Comparison of ENCODE assay signal across 9 mouse cellular contexts in genomic region chr3:138740843-138741540, GRCm38 (mm10). TPM values are rescaled to one million over a fixed set of nuclear protein-coding genes. Genes with fewer than 3 reads are reported as not detected.
A peak's percentile ranks its signal among the peaks of the same experiment; 100 is the strongest.
DNase-seq lines count a peak whose midpoint lies in the region; ATAC-seq and TF ChIP-seq lines count a peak whose summit lies in the region.
"Had no signal": no experiment of that assay in that cellular context is flagged by ENCODE, and none has a peak within 500 bp of the region (broad histone marks: within the 10 kb centered on the region; RNA-seq: fewer than 3 reads in every experiment).

No protein-coding gene starts in this region.

- no peaks in the 10 kb centered on the region for H3K9me3 ChIP-seq in forebrain, postnatal 0 days (ENCODE audit: low read length)
- H3K9me3 ChIP-seq in midbrain, embryonic 10.5 days (replicated peaks), result no peaks in the 10 kb centered on the region

- peak overlapping the region; percentile 86 for H3K4me3 ChIP-seq in forebrain, postnatal 0 days (ENCODE audit: low read depth, low read length)
- peak overlapping the region; percentile 85 for H3K4me3 ChIP-seq in midbrain, embryonic 10.5 days

- no peak for ATAC-seq in forebrain, postnatal 0 days

- H3K27me3 ChIP-seq in forebrain, postnatal 0 days (ENCODE audit: insufficient read depth, low read length), result no peaks in the 10 kb centered on the region
- H3K27me3 ChIP-seq in midbrain, embryonic 10.5 days (ENCODE audit: low read depth, poor library complexity, severe bottlenecking), result peaks cover 19% of the 10 kb centered on the region

- peaks cover 17% of the 10 kb centered on the region for H3K4me1 ChIP-seq in forebrain, postnatal 0 days (ENCODE audit: insufficient read depth)
- peaks cover 36% of the 10 kb centered on the region for H3K4me1 ChIP-seq in midbrain, embryonic 10.5 days

- H3K9ac ChIP-seq in forebrain, postnatal 0 days, result peak overlapping the region; percentile 83; the same call in 1 of the 2 replicates

- no peaks in the 10 kb centered on the region for H3K36me3 ChIP-seq in forebrain, postnatal 0 days (ENCODE audit: insufficient read depth)
- no peaks in the 10 kb centered on the region for H3K36me3 ChIP-seq in midbrain, embryonic 10.5 days

- TF ChIP-seq CTCF in forebrain, postnatal 0 days (IDR thresholded peaks at IDR 0.05; ENCODE audit: low read depth), result no peak

- H3K4me2 ChIP-seq in forebrain, postnatal 0 days (ENCODE audit: low read depth), result peak overlapping the region; percentile 90

- 69% methylated on average over 8 of the region's 8 CpGs for WGBS in forebrain, postnatal 0 days
- 73% methylated on average over 8 of the region's 8 CpGs for WGBS in midbrain, embryonic 10.5 days

- peak overlapping the region; percentile 97 for H3K27ac ChIP-seq in forebrain, postnatal 0 days (ENCODE audit: low read depth, low read length)
- no peak overlapping the region for H3K27ac ChIP-seq in midbrain, embryonic 10.5 days (replicated peaks)

- DNase-seq in heart, adult 11 months, result peak; percentile 86
- no peak for DNase-seq in heart, postnatal 4 days
- DNase-seq in CD4-positive helper T cell, adult 2 months (ENCODE audit: low read depth, low spot score), result peak; percentile 10
- no peak for DNase-seq in forebrain, postnatal 0 days
- DNase-seq in midbrain, embryonic 10.5 days (ENCODE audit: low spot score), result no peak
- DNase-seq in adrenal gland, adult 2 months, result no peak
- no peak for DNase-seq in layer of hippocampus, postnatal 25 days (ENCODE audit: extremely low spot score in 1 of 2, low spot score in 1 of 2)
- DNase-seq in lung, adult 18-20 months, result no peak
- DNase-seq: lung, postnatal 10 days had no signal

RNA-seq across cellular contexts. Expression of gene Tspan5, which starts 1.0 kb away (rescaled TPM):
- total RNA-seq in heart, postnatal 4 days (2021), result 10 to 100 TPM; 11.5 to 11.6 TPM
- 149 and 172 TPM in 2 replicates for total RNA-seq in forebrain, postnatal 0 days (2014; rRNA removed)
- polyA plus RNA-seq in forebrain, postnatal 0 days (2015; fragmentation: Nextera tagmentation; extraction: Ambion mirVana), result 96.8 and 123 TPM in 2 replicates
- polyA plus RNA-seq in midbrain, embryonic 10.5 days (2016; fragmentation: Nextera tagmentation; extraction: Ambion mirVana), result 28.1 and 31.7 TPM in 2 replicates
- total RNA-seq in adrenal gland, adult 2 months (2021), result 10 to 100 TPM; 47.3 to 67.5 TPM
- 32.3 and 40.3 TPM in 2 replicates for polyA plus RNA-seq in adrenal gland, adult 2 months (2012; rRNA removed)
- total RNA-seq in layer of hippocampus, postnatal 25 days (2021), result 100 to 1,000 TPM; 201 to 205 TPM

Comparison
In these comparisons a context has a peak if more than half of its experiments do, and no peak if none do; other contexts are left out.
1. DNase-seq: peak in heart, adult 11 months (single experiment) and CD4-positive helper T cell, adult 2 months (single experiment); none in heart, postnatal 4 days (single experiment), forebrain, postnatal 0 days (single experiment), midbrain, embryonic 10.5 days (single experiment), adrenal gland, adult 2 months (single experiment), layer of hippocampus, postnatal 25 days (0 of 2) and lung, adult 18-20 months (0 of 2).